Mouse (Mus musculus): Measurements from ENCODE around the gene Srgap2. TPM values are rescaled to one million over a fixed set of nuclear protein-coding genes. Genes with fewer than 3 reads are reported as not detected.
"Not testable (repeated sequence)": the region's sequence is repeated elsewhere in the genome, so short reads cannot be mapped to it uniquely, and the experiment has no call there.

Gene Srgap2
- polyA plus RNA-seq, 1 experiment from 2014 or later: 9.5 TPM

DNA sequence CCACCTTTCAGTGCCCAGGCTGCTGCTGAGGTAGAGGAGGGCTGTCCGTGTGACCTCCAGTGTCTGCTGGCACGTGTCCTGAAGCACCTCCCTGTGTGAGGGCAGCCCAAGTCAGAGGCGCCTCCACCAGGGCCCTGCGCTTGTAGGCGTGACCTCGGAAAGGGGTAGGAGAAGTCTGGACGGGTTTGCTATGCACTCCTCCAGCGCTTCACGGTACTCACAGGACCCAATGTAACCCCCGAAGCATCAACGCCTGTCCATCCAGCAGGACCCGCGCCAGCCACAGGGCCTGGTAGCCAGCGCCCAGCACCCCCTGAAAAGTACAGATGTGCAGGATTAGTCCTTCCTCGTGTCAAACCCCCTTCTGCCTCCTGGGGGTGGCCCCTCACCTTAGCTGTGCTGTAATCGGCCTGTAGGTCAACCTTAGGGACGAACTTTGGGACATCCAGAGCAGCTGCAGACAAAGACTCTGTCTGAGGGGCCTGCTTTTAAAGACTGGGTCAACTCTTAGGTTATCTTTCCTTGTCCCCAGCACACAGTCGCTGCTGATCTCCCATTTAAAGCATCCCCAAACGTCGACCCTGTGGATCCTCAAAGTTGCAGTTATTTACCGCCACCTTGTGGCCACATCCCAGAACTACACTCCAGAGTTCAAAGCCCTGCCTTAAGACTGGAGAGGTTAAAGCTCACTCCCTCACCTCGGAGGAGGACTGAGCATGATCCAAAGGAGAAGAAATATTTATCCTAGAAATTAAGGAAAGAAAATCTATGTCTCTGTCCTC, 257.2 kb downstream of the Srgap2 start:
- 0 out of 2 replicates have a peak, but pooled peaks cover 2% of the 10 kb centered on the region for H3K4me1 ChIP-seq
- 0 out of 2 replicates have a peak, but pooled peaks cover 5% of the 10 kb centered on the region for H3K27me3 ChIP-seq (replicated peaks)
- no peak overlapping the region for H3K27ac ChIP-seq
- 0 out of 2 replicates have a peak, but pooled peaks have one; percentile 16 for ATAC-seq (ENCODE audit: insufficient read depth, low FRiP score, low read depth)
- 37% methylated on average over 22 of the region's 22 CpGs for WGBS
- H3K4me2 ChIP-seq: no peak overlapping the region
- no peaks in the 10 kb centered on the region for H3K36me3 ChIP-seq
- no peak overlapping the region for H3K9ac ChIP-seq
- no peak overlapping the region for H3K4me3 ChIP-seq (replicated peaks)
- no peaks in the 10 kb centered on the region for H3K9me3 ChIP-seq

- WGBS: 81% methylated on average over 10 of the region's 10 CpGs
- ATAC-seq (ENCODE audit: insufficient read depth, low FRiP score, low read depth): no peak
Observed at GRCm38 (mm10) chr1:131268776-131269175, 258.4 kb downstream of the Srgap2 start.

DNA sequence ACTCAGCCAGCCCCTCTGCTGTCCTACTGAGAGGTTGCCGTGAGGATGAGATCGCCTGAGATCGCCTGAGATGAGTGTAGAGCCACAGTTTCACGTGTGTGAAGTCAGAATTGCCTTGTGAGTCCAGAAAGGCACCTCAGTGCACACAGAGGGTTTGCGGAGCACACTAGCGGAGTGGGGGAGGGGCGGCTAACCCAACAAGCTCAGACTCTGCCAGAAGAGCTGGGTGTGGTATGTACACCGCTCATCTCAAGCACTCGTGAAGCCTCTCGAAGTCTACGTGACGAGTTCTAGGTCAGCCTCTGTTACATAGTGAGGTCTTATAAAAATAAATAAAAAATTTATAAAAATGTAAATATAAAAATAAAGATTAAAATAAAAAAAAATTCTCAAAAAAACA, 263.2 kb downstream of the Srgap2 start:
- H3K4me1 ChIP-seq: no peaks in the 10 kb centered on the region
- WGBS: 71% methylated on average over 12 of the region's 12 CpGs
- no peaks in the 10 kb centered on the region for H3K9me3 ChIP-seq
- H3K27ac ChIP-seq: no peak overlapping the region
- H3K4me2 ChIP-seq: no peak overlapping the region
- ATAC-seq (ENCODE audit: insufficient read depth, low FRiP score, low read depth): no peak
- no peak overlapping the region for H3K4me3 ChIP-seq (replicated peaks)
- no peak overlapping the region for H3K9ac ChIP-seq
- H3K36me3 ChIP-seq: no peaks in the 10 kb centered on the region
- H3K27me3 ChIP-seq (replicated peaks): 0 out of 2 replicates have a peak, but pooled peaks cover 2% of the 10 kb centered on the region

More at GRCm38 (mm10) chr1:131268776-131269175, 258.4 kb downstream of the Srgap2 start:
- H3K9me3 ChIP-seq: no peaks in the 10 kb centered on the region
- no peak overlapping the region for H3K4me2 ChIP-seq
- H3K27me3 ChIP-seq (replicated peaks): 0 out of 2 replicates have a peak, but pooled peaks cover 5% of the 10 kb centered on the region
- H3K9ac ChIP-seq: no peak overlapping the region; the same call in 1 of the 2 replicates
- H3K36me3 ChIP-seq: no peaks in the 10 kb centered on the region
- H3K4me1 ChIP-seq: no peaks in the 10 kb centered on the region
- no peak overlapping the region for H3K27ac ChIP-seq
- H3K4me3 ChIP-seq (replicated peaks): no peak overlapping the region

- no peak overlapping the region for H3K4me2 ChIP-seq
- no peak overlapping the region for H3K9ac ChIP-seq
- H3K27me3 ChIP-seq (replicated peaks): 0 out of 2 replicates have a peak, but pooled peaks cover 2% of the 10 kb centered on the region
- no peak overlapping the region for H3K27ac ChIP-seq
- H3K4me3 ChIP-seq (replicated peaks): no peak overlapping the region
- H3K36me3 ChIP-seq: no peaks in the 10 kb centered on the region
- WGBS: 31% methylated on average over 10 of the region's 10 CpGs
- no peaks in the 10 kb centered on the region for H3K4me1 ChIP-seq
- ATAC-seq (ENCODE audit: insufficient read depth, low FRiP score, low read depth): no peak
- no peaks in the 10 kb centered on the region for H3K9me3 ChIP-seq
Observed at GRCm38 (mm10) chr1:131260309-131260656, 266.9 kb downstream of the Srgap2 start.

DNA sequence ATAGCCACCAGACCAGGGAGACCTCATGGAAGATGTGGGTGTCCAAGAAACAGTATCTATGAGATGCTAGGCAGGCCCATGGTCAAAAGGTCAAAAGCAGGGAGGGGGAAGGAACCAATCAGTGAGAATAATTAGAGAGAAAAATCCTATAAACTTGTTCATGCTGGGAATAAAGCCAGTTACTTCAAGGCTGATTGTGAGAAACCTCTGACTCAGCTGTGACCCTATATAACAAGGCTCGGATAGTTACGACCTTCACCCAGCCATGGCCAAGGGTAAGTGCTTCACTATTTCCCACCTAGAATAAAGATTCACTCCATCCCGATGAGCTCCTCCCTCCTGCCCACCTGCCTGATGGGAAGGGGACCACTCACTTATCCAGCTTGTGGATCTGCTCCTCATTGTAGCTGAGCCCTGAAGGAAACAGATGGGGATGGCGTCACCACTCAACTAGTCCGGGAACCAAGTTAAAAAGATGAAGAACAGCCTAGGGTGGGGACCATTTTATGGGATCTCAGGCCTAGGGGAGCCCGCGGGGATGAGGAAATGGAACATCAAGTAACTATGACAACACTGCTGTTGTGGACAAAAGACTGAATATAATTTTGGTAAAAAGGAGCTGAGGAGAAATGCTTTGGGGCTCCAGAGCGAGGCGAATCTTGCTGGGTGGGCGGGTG, 267.4 kb downstream of the Srgap2 start:
- Histone ChIP-seq H3K36me3 (no peaks in the 10 kb centered on the region), H3K9ac (no peak overlapping the region), H3K4me1 (no peaks in the 10 kb centered on the region), H3K9me3 (no peaks in the 10 kb centered on the region), H3K4me2 (no peak overlapping the region), H3K27me3 (replicated peaks) (0 out of 2 replicates have a peak, but pooled peaks cover 2% of the 10 kb centered on the region), H3K4me3 (replicated peaks) (no peak overlapping the region), H3K27ac (no peak overlapping the region)
- 73% methylated on average over 10 of the region's 10 CpGs for WGBS
- ATAC-seq (ENCODE audit: insufficient read depth, low FRiP score, low read depth): no peak

- H3K9ac ChIP-seq: no peak overlapping the region
- H3K36me3 ChIP-seq: no peaks in the 10 kb centered on the region
- no peak for ATAC-seq (ENCODE audit: insufficient read depth, low FRiP score, low read depth)
- H3K27ac ChIP-seq: no peak overlapping the region
- no peak overlapping the region for H3K4me2 ChIP-seq
- no peaks in the 10 kb centered on the region for H3K9me3 ChIP-seq
- 0 out of 2 replicates have a peak, but pooled peaks cover 2% of the 10 kb centered on the region for H3K27me3 ChIP-seq (replicated peaks)
- WGBS: 74% methylated on average over 6 of the region's 6 CpGs
- no peak overlapping the region for H3K4me3 ChIP-seq (replicated peaks)
- 0 out of 2 replicates have a peak, but pooled peaks cover 2% of the 10 kb centered on the region for H3K4me1 ChIP-seq
Observed at GRCm38 (mm10) chr1:131257288-131257687, 269.9 kb downstream of the Srgap2 start.

DNA sequence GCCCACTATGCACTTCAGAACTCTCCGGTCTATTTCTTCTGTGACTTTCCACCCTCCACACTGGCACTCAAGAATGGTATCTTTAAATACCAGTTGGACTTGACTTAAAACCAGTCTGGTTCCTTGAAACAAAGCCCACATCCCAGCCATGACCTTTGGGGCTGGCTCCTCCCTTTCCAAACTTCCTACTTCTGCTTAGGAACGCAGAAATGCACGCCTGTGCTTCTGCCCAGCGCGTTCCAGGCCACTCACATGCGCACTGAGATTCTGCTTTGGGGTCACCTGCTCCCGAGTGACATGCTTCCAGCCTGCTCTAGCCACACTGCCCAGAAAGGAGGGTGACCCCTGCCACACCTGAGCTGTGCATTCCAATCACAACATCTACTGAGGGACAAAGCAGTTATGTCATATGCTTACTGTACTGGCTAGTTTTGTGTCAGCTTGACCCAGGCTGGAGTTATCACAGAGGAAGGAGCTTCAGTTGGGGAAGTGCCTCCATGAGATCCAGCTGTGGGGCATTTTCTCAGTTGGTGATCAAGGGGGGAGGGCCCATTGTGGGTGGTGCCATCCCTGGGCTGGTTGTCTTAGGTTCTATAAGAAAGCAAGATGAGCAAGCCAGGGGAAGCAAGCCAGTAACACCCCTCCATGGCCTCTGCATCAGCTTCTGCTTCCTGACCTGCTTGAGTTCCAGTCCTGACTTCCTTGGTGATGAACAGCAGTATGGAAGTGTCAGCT, 274.5 kb downstream of the Srgap2 start:
- H3K36me3 ChIP-seq; H3K9me3 ChIP-seq; H3K27me3 ChIP-seq (replicated peaks); H3K4me1 ChIP-seq; H3K4me2 ChIP-seq; H3K9ac ChIP-seq; H3K4me3 ChIP-seq (replicated peaks); H3K27ac ChIP-seq; ATAC-seq (ENCODE audit: insufficient read depth, low FRiP score, low read depth): not testable (repeated sequence)
- WGBS: 66% methylated on average over 7 of the region's 7 CpGs

- no peak for ATAC-seq (ENCODE audit: insufficient read depth, low FRiP score, low read depth)
- no peaks in the 10 kb centered on the region for H3K36me3 ChIP-seq
Observed at GRCm38 (mm10) chr1:131246433-131247395, 280.4 kb downstream of the Srgap2 start.

DNA sequence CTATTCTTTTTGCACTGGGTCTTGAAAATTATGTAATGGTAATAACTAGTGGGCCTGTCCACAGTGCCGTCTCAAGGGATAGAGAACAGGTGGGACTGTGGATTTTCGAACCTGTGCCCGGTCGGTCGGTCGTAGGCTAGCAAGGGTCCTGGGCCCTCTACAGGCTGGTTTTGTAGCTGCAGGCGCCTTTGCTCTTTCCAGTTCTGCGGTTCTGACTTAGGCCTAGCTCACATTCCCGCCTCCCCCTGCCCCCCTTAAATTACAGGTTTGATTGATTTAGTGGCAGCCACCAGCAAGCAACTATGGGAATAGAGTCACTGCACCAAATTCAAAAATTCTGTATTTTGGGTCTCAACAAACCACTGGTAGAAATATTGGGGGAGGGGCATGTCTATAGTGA, 281.2 kb downstream of the Srgap2 start:
- peak; percentile 25; the same call in 1 of the 2 replicates for ATAC-seq (ENCODE audit: insufficient read depth, low FRiP score, low read depth)
- H3K27ac ChIP-seq: no peak overlapping the region
- H3K9me3 ChIP-seq: no peaks in the 10 kb centered on the region
- peaks cover 12% of the 10 kb centered on the region; the same call in 1 of the 2 replicates for H3K27me3 ChIP-seq (replicated peaks)
- H3K9ac ChIP-seq: no peak overlapping the region
- H3K4me1 ChIP-seq: peaks cover 17% of the 10 kb centered on the region
- H3K36me3 ChIP-seq: no peaks in the 10 kb centered on the region
- WGBS: 8% methylated on average over 9 of the region's 9 CpGs
- H3K4me2 ChIP-seq: peak overlapping the region; percentile 98
- H3K4me3 ChIP-seq (replicated peaks): peak overlapping the region; percentile 67

More at GRCm38 (mm10) chr1:131246433-131247395, 280.4 kb downstream of the Srgap2 start:
- H3K4me1 ChIP-seq: peaks cover 20% of the 10 kb centered on the region
- H3K27me3 ChIP-seq (replicated peaks): peaks cover 12% of the 10 kb centered on the region; the same call in 1 of the 2 replicates
- H3K9me3 ChIP-seq: no peaks in the 10 kb centered on the region
- H3K27ac ChIP-seq: 0 out of 2 replicates have a peak overlapping the region, but pooled peaks have one; percentile 2
- 7% methylated on average over 7 of the region's 7 CpGs for WGBS
- no peak overlapping the region for H3K9ac ChIP-seq
- H3K4me3 ChIP-seq (replicated peaks): no peak overlapping the region
- H3K4me2 ChIP-seq: peak overlapping the region; percentile 39

DNA sequence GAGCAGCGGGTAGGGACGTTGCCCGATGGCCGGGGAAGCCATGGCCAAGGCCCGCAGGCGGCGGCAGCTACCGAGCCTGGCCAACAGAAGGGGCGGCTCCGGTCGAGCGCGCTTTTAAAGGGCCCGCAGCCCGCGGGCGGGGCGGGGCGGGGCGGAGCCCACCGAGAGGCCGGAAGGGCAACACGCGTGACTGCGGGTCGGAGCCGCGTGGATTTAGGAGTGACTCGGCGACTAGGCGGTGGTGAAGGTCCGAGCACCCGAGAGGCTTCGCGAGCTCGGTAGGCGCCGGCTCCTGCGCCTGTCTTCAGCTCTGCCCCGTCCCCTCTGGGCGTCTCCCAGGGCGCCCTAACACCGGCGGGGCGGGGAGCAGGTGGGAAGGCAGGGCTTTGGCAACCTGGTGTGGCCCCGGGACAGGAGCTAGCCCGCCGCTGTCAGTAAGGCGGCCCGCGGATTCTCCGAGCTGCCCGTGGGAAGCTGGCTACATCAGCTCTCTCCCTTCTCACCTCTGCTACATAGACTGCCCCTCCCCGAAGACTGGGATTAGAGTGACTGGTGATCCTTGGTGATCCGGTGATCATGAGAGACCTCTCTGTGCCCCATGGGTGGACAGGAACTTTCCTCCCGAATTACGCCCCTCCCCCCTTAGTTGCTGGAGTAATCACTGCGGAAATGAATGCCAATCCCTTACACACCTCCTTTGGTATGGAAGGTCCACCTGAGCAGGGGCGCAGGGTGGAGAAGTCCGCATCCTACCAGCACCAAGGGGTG, 281.9 kb downstream of the Srgap2 start, which contains the start of gene Rassf5:
Gene Rassf5 (minus strand): TSS at position 170 of the 768 bp plus-strand sequence.
- no peaks in the 10 kb centered on the region for H3K36me3 ChIP-seq
- peak within 1 kb of the TSS; percentile 67 for H3K4me3 ChIP-seq (replicated peaks)
- WGBS: under 1% methylated on average over 58 of the region's 60 CpGs
- ATAC-seq (ENCODE audit: insufficient read depth, low FRiP score, low read depth): peak; percentile 72
- no peak within 1 kb of the TSS for H3K27ac ChIP-seq
- H3K4me1 ChIP-seq: peaks cover 17% of the 10 kb centered on the region
- H3K9me3 ChIP-seq: no peaks in the 10 kb centered on the region
- H3K4me2 ChIP-seq: peak within 1 kb of the TSS; percentile 98
- peak within 1 kb of the TSS; percentile 76 for H3K9ac ChIP-seq
- peaks cover 12% of the 10 kb centered on the region; the same call in 1 of the 2 replicates for H3K27me3 ChIP-seq (replicated peaks)

All from stomach, embryonic 15.5 days (tissue).